Mouse (Mus musculus) cortical plate, adult 2 months (tissue): ENCODE measurements around the gene Gm9747. TPM values are rescaled to one million over a fixed set of nuclear protein-coding genes. Genes with fewer than 3 reads are reported as not detected.

Experiments
- H3K27ac ChIP-seq: fragments of 200-500 bp; 2 replicates; pipeline ENCODE4 v1.5.1; 2012; ENCODE audit warnings: low read length, control low read depth, inconsistent platforms; ENCODE audit not compliant: insufficient read depth
- H3K4me1 ChIP-seq: fragments of 200-500 bp; 2 replicates; pipeline ENCODE4 v1.6.1; 2011; ENCODE audit warnings: low read length; ENCODE audit not compliant: control insufficient read depth, insufficient read depth
- H3K4me3 ChIP-seq: fragments of 200-500 bp; 2 replicates; pipeline ENCODE4 v1.5.1; 2011; ENCODE audit warnings: mild to moderate bottlenecking, low read length, control low read depth; ENCODE audit not compliant: insufficient read depth
- CTCF ChIP-seq: fragments of 200-500 bp; IDR thresholded peaks from 2 replicates; pipeline ENCODE4 v1.5.1; 2011; ENCODE audit warnings: mild to moderate bottlenecking, control low read depth, low read length; ENCODE audit not compliant: insufficient read depth; ENCODE audit errors: extremely low read depth
- POLR2A ChIP-seq: fragments of 200-500 bp; IDR thresholded peaks from 2 replicates; pipeline ENCODE4 v1.6.1; 2011; ENCODE audit warnings: mild to moderate bottlenecking, low read length, control low read depth; ENCODE audit not compliant: insufficient read depth; ENCODE audit errors: extremely low read depth
- polyA plus RNA-seq: library from polyadenylated mRNA; depleted of rRNA; stranded (reverse); fragments of >200 nt; gene quantifications from 2 replicates; pipeline ENCODE4 v1.2.3, GENCODE M21; 2012; rRNA removed

The Gm9747 gene
- polyA plus RNA-seq, 1 experiment: not detected

DNA sequence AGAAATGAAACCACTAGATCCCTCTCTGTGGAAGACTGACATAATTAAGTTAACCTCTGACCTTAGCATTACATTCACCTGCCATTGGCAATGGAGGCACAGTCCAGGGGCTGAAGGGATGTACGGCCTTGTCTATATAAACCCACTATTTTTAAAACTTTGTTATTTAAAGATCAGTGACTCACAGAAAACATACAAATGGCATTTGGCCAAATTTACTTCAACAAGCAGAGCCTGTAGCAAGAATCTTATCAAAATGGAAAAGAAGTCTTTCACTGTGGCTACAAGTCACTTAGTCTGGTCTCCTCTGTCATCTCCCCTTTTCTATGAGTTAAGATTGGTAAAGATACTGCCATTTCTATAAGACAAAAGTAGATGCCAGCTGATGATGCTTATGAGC lies 46.9 kb downstream of the Gm9747 start:
- Histone ChIP-seq H3K4me1 (peaks cover 7% of the 10 kb centered on the region; the same call in 1 of the 2 replicates), H3K4me3 (no peak overlapping the region), H3K27ac (no peak overlapping the region)
- TF ChIP-seq POLR2A (no peak), CTCF (no peak)

DNA sequence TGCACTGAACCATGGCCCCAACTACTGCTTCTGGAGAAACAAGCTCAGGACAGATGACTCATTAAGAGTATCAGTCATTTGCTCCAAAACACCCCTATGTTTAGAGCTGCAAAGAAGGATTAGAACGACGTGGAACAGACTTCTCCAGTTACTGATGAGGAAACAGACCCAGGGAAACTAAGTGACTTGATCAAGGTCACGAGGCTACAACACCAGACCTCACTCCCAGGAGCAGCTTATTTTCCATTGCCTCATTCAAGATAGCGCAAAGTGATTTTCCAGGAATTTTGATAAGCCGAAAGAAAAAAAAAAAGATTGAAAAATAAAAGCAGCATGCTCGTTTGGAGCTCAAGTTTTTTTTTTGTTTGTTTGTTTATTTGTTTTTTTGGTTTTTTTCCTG lies 48.9 kb downstream of the Gm9747 start:
- TF ChIP-seq POLR2A (no peak), CTCF (no peak)
- Histone ChIP-seq H3K27ac (no peak overlapping the region), H3K4me1 (peaks cover 7% of the 10 kb centered on the region; the same call in 1 of the 2 replicates), H3K4me3 (no peak overlapping the region)

DNA sequence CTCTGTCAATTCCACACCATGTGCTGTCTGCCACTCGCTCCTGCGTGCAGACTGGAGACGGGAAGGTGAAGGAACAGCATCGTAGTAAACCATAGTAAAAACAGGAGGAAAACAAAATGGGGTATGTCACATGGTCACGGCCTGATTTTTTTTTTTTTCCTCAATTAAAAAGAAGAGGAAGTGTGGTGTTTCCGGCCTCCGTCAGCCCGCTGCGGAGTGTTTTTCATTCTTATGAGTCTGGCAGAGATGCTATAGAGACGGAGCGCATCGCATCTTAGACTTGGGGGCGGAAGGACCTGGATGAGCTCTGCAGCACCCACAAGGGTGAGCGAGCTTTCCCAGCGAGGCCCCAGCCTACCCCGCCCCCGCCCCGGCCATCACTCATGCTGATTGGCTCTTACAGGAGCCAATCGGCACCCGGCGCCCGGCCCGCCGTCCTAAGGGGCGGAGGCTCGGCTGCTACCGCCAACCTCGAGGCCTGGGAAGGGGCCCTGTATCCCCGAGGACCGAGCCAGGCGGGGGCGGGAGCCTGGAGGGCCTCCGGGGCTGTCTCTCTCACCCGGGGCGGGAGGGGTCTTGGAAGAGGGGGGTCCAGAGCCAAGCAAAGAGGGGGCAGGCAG lies 50.2 kb downstream of the Gm9747 start:
- TF ChIP-seq POLR2A: peak; percentile 72
- no peak for TF ChIP-seq CTCF
- H3K4me3 ChIP-seq: peak overlapping the region; percentile 58
- H3K27ac ChIP-seq: peak overlapping the region; percentile 89
- peaks cover 9% of the 10 kb centered on the region; the same call in 1 of the 2 replicates for H3K4me1 ChIP-seq

DNA sequence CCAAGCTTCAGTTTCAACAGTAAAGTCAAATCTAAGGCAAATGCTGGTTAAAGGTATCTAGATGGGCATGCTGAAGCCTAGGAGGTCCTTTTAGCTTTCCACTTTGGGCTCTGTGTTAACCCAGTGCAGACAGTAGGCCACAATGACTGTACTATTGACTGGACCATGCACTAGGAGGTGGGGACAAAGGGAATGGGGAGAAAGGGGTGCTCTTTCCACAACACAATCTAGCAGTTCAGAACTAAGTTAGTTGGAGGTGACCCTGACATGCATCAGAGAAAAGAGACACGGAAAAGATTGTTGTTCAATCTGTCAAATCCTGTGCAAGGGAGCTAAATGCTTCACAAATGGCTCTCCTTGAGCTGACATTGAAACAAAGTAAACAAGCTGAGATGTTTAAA lies 51.0 kb downstream of the Gm9747 start:
- H3K4me3 ChIP-seq: peak overlapping the region; percentile 58
- peaks cover 9% of the 10 kb centered on the region; the same call in 1 of the 2 replicates for H3K4me1 ChIP-seq
- H3K27ac ChIP-seq: peak overlapping the region; percentile 89
- TF ChIP-seq CTCF: no peak

DNA sequence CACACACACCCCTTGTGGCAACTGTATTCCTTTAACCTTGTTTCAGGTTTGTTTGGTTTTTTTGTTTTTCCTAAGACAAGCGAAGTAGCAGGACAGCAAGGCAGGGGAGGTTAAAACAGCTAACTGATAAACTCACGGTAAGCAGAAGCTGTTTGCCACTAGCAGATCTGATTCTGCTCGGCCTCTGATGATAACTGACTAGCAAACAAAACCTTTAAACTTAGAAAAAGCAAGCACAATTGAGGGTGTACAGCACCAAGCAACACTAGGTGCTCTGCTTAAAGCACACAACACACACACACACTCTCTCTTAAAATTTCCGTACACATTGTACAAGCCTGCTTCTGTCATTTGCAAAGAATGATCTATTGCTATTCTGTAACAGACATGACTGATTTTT lies 51.5 kb downstream of the Gm9747 start:
- peak overlapping the region; percentile 89; the same call in 1 of the 2 replicates for H3K27ac ChIP-seq
- H3K4me3 ChIP-seq: peak overlapping the region; percentile 58
- peaks cover 9% of the 10 kb centered on the region for H3K4me1 ChIP-seq
- TF ChIP-seq POLR2A (no peak), CTCF (no peak)

Other genes starting within 250 kb of the Gm9747 start
- gene Irs1, start 58.3 kb downstream of the Gm9747 start, polyA plus RNA-seq: 6.1 and 6.3 TPM in 2 replicates
- gene Rhbdd1, start 83.3 kb downstream of the Gm9747 start, polyA plus RNA-seq: 6.7 and 7.3 TPM in 2 replicates